Comparison of ENCODE assay signal across 12 mouse cellular contexts in the genomic region with DNA sequence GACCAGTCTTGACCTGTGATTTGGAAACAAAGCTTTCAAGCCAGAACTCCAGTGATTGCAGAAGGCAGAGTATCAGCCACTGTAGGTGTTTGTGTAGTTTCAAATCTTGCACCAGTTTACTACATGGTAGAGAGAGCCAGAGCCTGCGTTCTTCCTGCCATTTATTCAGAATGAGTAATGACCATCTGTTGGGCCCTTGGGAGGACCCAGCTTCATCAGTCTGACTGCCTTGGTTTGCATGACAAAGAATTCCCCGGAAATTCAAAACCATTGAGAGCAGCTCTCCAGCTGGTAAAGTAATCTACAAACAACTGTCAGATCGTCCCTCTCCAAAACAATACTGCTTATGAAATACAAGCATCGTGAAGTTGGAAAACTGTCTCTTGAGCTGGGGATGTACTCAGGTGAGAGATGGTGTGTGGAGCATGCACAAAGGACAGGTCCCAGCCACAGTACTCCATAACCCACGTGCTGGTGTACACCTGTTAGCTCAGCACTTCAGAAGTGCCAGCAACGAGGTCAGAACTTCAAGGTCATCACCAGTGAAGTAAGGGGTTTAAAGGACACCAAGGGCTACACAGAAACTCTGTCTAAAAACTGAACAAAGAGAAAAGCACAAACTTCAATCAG.
DNase-seq lines count a peak whose midpoint lies in the region; ATAC-seq and TF ChIP-seq lines count a peak whose summit lies in the region.
"Had no signal": no experiment of that assay in that cellular context is flagged by ENCODE, and none has a peak within 500 bp of the region (broad histone marks: within the 10 kb centered on the region; RNA-seq: fewer than 3 reads in every experiment).

No protein-coding gene starts in this region.

- ATAC-seq in midbrain, embryonic 15.5 days (replicated peaks) = no peak
- ATAC-seq in midbrain, embryonic 14.5 days (ENCODE audit: low FRiP score, low TSS enrichment) = no peak
- no peak for ATAC-seq in intestine, postnatal 0 days

- H3K36me3 ChIP-seq in midbrain, embryonic 10.5 days = no peaks in the 10 kb centered on the region
- no peaks in the 10 kb centered on the region for H3K36me3 ChIP-seq in midbrain, embryonic 15.5 days (replicated peaks)
- H3K36me3 ChIP-seq in midbrain, embryonic 14.5 days (ENCODE audit: control insufficient read depth, insufficient read depth, low read length) = no peaks in the 10 kb centered on the region
- no peaks in the 10 kb centered on the region for H3K36me3 ChIP-seq in intestine, postnatal 0 days (ENCODE audit: control insufficient read depth, insufficient read depth)
- H3K36me3 ChIP-seq: limb, embryonic 15.5 days had no signal

- H3K9ac ChIP-seq in midbrain, embryonic 15.5 days = no peak overlapping the region
- H3K9ac ChIP-seq in midbrain, embryonic 14.5 days (replicated peaks; ENCODE audit: low read length) = no peak overlapping the region
- no peak overlapping the region for H3K9ac ChIP-seq in intestine, postnatal 0 days (ENCODE audit: low read depth, low read length)
- H3K9ac ChIP-seq: limb, embryonic 15.5 days had no signal

- H3K9me3 ChIP-seq in midbrain, embryonic 10.5 days (replicated peaks) = no peaks in the 10 kb centered on the region
- H3K9me3 ChIP-seq in midbrain, embryonic 15.5 days = no peaks in the 10 kb centered on the region
- H3K9me3 ChIP-seq in midbrain, embryonic 14.5 days (ENCODE audit: control insufficient read depth, low read length) = no peaks in the 10 kb centered on the region
- H3K9me3 ChIP-seq in intestine, postnatal 0 days (ENCODE audit: control insufficient read depth) = no peaks in the 10 kb centered on the region
- H3K9me3 ChIP-seq: limb, embryonic 15.5 days had no signal

- no peak for TF ChIP-seq POLR2A in brain, embryonic 14.5 days (IDR thresholded peaks at IDR 0.05; ENCODE audit: borderline replicate concordance, extremely low read depth, insufficient read depth, insufficient read length, poor library complexity, severe bottlenecking)

- peaks cover 8% of the 10 kb centered on the region for H3K4me1 ChIP-seq in midbrain, embryonic 10.5 days
- no peaks in the 10 kb centered on the region for H3K4me1 ChIP-seq in midbrain, embryonic 15.5 days
- 0 out of 2 replicates have a peak, but pooled peaks cover 6% of the 10 kb centered on the region for H3K4me1 ChIP-seq in midbrain, embryonic 14.5 days (ENCODE audit: control insufficient read depth, insufficient read depth, low read length)
- H3K4me1 ChIP-seq in intestine, postnatal 0 days (replicated peaks; ENCODE audit: control insufficient read depth, insufficient read depth, low read length) = no peaks in the 10 kb centered on the region
- H3K4me1 ChIP-seq: limb, embryonic 15.5 days had no signal

- H3K27ac ChIP-seq in midbrain, embryonic 10.5 days (replicated peaks) = peak overlapping the region; percentile 75
- H3K27ac ChIP-seq in midbrain, embryonic 15.5 days = no peak overlapping the region
- no peak overlapping the region for H3K27ac ChIP-seq in midbrain, embryonic 14.5 days (replicated peaks; ENCODE audit: low read depth, low read length)
- H3K27ac ChIP-seq in intestine, postnatal 0 days (ENCODE audit: low read depth, low read length) = no peak overlapping the region
- H3K27ac ChIP-seq: layer of hippocampus, adult 2 months; limb, embryonic 15.5 days; macrophage had no signal

- H3K4me2 ChIP-seq in midbrain, embryonic 15.5 days = no peak overlapping the region
- H3K4me2 ChIP-seq in midbrain, embryonic 14.5 days (ENCODE audit: low read length) = no peak overlapping the region
- no peak overlapping the region for H3K4me2 ChIP-seq in intestine, postnatal 0 days (replicated peaks; ENCODE audit: low read depth)
- H3K4me2 ChIP-seq: limb, embryonic 15.5 days had no signal

- WGBS in midbrain, embryonic 10.5 days = 58% methylated on average over 6 of the region's 6 CpGs
- 19% methylated on average over 6 of the region's 6 CpGs for WGBS in midbrain, embryonic 15.5 days
- WGBS in midbrain, embryonic 14.5 days = 13% methylated on average over 6 of the region's 6 CpGs
- 50% methylated on average over 6 of the region's 6 CpGs for WGBS in intestine, postnatal 0 days

- no peak overlapping the region for H3K4me3 ChIP-seq in midbrain, embryonic 10.5 days
- H3K4me3 ChIP-seq in midbrain, embryonic 15.5 days = no peak overlapping the region
- no peak overlapping the region for H3K4me3 ChIP-seq in midbrain, embryonic 14.5 days (replicated peaks; ENCODE audit: low read depth, low read length)
- H3K4me3 ChIP-seq in intestine, postnatal 0 days (ENCODE audit: low read depth, low read length) = no peak overlapping the region
- H3K4me3 ChIP-seq: layer of hippocampus, adult 2 months; limb, embryonic 15.5 days had no signal

- TF ChIP-seq CTCF in brain, embryonic 14.5 days (IDR thresholded peaks at IDR 0.05; ENCODE audit: borderline replicate concordance, extremely low read depth, insufficient read depth, insufficient read length) = no peak
- TF ChIP-seq CTCF in intestine, postnatal 0 days (IDR thresholded peaks at IDR 0.05; ENCODE audit: low read depth) = no peak

- DNase-seq in heart, adult 18-20 months = peak; percentile 4 to 22
- DNase-seq in heart, postnatal 4 days = no peak
- no peak for DNase-seq in midbrain, embryonic 10.5 days (ENCODE audit: low spot score)
- peak; percentile 74 for DNase-seq in brain, embryonic 14.5 days (ENCODE audit: low read depth)
- peak; percentile 60 for DNase-seq in midbrain, embryonic 14.5 days
- DNase-seq in testis, postnatal 14 days (ENCODE audit: low spot score) = no peak
- DNase-seq: thymus, postnatal 4 days had no signal

- H3K27me3 ChIP-seq in midbrain, embryonic 10.5 days (ENCODE audit: low read depth, poor library complexity, severe bottlenecking) = no peaks in the 10 kb centered on the region
- H3K27me3 ChIP-seq in midbrain, embryonic 15.5 days (replicated peaks) = no peaks in the 10 kb centered on the region
- no peaks in the 10 kb centered on the region for H3K27me3 ChIP-seq in midbrain, embryonic 14.5 days (ENCODE audit: control insufficient read depth, insufficient read depth, low read length)
- H3K27me3 ChIP-seq in intestine, postnatal 0 days (replicated peaks; ENCODE audit: control insufficient read depth, insufficient read depth, low read length) = no peaks in the 10 kb centered on the region
- H3K27me3 ChIP-seq: limb, embryonic 15.5 days had no signal

Comparison
In these comparisons a context has a peak if more than half of its experiments do, and no peak if none do; other contexts are left out.
1. DNase-seq: peak in heart, adult 18-20 months (2 of 2), brain, embryonic 14.5 days (single experiment) and midbrain, embryonic 14.5 days (single experiment); none in heart, postnatal 4 days (single experiment), midbrain, embryonic 10.5 days (single experiment) and testis, postnatal 14 days (single experiment).